Mouse (Mus musculus): ENCODE results near the gene Nfkbia.

DNA sequence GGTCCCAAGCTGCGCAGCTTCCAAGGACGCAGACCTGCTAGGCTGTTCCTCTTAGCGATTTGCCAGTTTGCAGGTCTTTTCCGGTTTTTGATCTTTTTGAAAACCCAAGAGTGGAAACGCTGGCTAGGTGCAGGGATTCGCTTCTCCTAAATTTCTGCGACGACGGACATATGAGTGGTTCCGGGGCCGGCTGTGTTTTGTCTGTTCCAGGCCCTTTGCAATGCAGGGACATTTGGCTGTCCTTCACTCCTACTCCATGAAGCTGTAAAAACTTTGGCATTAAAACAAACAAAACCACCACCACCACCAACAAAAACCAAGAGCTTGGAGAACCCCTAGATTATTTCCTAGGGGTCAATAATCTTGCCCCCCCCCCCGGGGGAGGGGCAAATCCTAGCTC, 494 bp upstream of the Nfkbia start:
- TF ChIP-seq GATA1 (IDR thresholded peaks at IDR 0.05; ENCODE audit: low read length), result no peak
- no peak for TF ChIP-seq TAL1 (IDR thresholded peaks at IDR 0.05; ENCODE audit: low read length)
